Mouse (Mus musculus) B cell, adult 2 months (primary cell): ENCODE results near the gene Tcea3.
A peak's percentile ranks its signal among the peaks of the same experiment; 100 is the strongest.

Experiments
- DNase-seq, 2 experiments: peaks; one replicate each; pipeline ENCODE4 v3.0.0; 2022

Gene Tcea3

GRCm38 (mm10) chr4:136239622-136240021, 7.9 kb upstream of the Tcea3 start:
- peak; percentile 89 to 91 for DNase-seq

- DNase-seq, result no peak
Observed at GRCm38 (mm10) chr4:136240123-136240522, 7.4 kb upstream of the Tcea3 start.

DNA sequence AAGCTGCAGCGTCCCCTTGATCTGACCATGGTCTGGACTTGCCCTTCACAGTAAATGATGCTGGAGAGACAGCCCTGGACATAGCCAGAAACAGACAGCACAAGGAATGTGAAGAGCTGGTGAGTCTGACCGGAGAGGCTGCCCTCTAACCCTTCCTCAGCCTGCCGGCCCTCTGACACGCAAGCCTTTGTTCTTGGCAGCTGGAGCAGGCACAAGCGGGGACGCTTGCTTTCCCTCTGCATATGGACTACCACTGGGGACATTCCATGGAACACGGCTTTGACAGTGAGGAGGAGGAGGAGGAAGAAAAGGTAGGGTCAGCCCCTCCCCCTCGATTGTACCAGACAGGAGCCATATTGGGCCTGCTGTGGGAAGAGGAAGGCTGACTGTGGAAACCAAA, 6.6 kb upstream of the Tcea3 start:
- no peak for DNase-seq

DNA sequence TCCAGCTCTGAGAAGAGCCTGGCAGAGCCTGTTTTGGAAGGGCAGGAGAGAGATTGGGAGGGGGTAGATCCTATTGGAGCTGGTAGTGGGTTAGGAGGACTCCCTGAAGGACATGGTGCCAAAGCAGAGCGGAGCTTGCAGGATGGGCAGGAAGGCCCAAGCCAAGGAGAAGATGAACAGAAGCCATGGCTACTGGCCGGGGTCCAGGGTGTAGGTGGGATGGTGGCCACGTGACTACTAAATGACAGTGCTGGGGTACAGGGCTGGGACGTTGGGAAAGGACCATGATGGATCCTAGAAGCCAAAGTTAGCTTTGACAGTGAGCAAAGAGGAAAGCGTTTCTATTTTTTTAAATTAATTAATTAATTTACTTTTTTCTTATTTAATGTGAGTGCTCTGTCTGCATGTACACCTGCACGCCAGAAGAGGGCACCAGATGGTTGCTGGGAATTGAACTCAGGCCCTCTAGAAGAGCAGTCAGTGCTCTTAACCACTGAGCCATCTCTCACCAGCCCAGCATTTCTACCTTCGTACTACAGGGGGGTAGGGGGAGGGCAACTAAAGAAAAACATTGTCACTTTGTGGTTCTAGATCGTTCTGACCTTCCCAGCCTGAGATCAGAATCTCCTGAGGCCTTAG, 5.3 kb upstream of the Tcea3 start:
- peak; percentile 49 to 50 for DNase-seq

GRCm38 (mm10) chr4:136242728-136243127, 4.8 kb upstream of the Tcea3 start:
- no peak for DNase-seq

- DNase-seq, result no peak
Observed at GRCm38 (mm10) chr4:136244208-136244607, 3.3 kb upstream of the Tcea3 start.

DNA sequence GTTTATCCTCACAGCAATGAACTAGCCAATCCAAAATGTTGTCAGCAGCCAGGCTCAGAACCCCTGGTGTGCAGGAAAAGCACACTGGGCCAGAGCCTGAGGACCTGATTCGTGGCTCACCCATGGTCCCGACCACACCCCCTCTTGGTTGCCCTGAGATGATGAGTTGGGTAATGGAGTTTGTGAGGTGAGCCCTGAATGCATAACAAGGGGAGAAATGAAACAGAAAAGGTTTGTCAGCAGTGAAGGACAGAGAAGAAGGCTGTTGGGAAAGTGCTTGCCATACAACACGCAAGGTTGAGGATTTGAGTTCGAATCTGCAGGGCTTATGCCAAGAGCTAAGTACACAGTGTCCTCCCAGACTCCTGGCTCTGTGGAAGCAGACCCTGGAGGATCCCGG, 1.8 kb upstream of the Tcea3 start:
- DNase-seq, result no peak

- DNase-seq, result no peak
Observed at GRCm38 (mm10) chr4:136246568-136246969, 960 bp upstream of the Tcea3 start.

GRCm38 (mm10) chr4:136247386-136247728, 172 bp upstream of the Tcea3 start:
- DNase-seq, result no peak

DNA sequence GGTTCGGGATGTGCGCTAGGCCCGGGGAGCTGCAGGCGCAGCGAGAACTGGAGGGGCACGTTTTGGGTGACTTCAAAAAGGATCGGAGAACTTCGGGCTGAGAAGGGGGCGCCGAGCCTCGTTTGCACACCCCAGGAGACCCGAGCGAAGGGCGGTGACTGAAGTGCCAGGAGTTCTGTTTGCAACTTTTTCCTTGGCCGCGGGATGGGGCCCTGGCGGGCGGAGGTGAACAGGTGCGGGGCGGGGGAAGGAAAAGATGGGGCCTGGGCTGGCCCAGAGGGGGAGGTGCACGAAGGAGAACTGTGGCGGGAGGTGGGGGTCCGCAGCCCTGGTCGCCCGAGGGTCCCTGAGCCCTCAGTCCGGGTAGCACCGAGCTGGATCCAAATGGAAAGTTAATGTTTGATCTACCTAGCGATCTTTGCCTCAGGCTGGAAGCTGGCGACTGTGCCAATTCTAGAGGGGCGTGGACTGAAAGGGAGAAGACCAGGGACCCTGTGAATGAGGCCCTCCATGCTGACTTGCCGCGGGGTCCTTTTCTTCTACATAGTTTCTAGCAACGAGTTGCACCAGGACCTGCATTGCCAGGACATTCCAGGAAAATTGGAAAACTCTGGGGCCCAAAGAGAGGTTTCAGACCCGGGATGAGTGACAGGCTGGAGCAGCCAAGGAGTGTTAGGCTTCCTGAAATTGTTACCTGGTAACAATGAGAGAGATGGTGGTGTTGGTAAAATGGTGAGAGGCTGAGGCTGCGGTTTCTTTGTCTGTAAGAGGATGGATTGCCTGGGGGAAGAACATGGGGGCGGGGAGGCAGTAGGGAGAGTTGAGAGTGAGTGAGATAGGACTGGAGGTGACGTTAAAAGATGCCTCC, 1.2 kb downstream of the Tcea3 start:
- DNase-seq, result no peak

DNA sequence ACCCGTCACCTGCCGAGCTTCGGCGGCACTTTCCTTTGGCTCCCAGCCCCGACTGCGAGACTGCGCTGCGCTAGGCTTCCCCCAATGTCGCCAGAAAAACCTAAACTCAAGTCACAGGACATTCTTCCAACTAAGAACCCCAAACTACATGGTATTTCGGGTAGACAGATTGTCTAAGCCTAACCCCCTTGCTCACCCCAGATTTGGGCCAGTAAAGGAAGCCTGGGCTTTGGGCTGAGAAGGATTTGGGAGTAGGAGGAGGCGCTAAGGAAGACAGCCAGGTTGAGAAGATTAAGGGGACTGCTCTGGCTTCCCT, 1.8 kb downstream of the Tcea3 start:
- no peak for DNase-seq

DNA sequence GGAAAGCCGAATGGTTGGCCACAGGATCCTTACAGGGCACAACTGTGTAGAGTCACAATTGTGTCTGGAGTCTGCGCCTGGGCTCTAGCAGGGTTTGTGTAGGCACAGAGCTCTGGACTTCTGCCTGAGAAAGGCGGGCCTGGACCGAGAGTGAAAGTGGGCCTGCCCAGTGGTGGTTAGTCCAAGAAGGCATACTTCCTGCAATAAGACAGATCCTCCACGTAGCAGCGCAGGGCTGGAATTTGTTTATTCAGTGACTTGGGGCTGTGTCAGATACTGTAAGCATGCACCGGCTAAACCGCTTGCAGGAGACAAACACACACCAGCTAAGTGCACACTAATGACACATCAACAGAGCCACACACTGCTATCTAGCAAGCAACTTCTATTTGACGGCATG, 2.3 kb downstream of the Tcea3 start:
- DNase-seq, result no peak

DNA sequence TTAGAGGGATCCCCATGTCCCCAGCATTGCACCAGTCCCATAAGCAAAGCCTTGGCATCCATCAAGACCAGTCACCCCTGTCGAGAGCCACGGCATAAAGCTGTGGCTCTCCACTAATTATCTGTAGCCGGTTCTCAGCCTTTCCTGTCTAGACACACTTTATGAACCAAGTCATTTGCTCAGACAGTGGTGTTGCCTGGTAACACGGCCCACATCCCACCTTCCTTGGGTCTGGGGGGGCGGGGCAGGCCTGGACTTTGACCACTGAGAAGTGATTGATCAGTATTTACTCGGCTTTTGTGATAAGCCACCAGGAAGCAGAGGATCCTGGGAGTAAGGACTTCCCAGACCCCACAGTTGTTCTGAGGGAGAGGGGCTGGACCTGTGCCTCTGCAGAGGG, 8.4 kb downstream of the Tcea3 start:
- no peak for DNase-seq

GRCm38 (mm10) chr4:136256696-136257095, 9.2 kb downstream of the Tcea3 start:
- DNase-seq, result no peak

- no peak for DNase-seq
Observed at GRCm38 (mm10) chr4:136259916-136260315, 12.4 kb downstream of the Tcea3 start.

GRCm38 (mm10) chr4:136260491-136261180, 13.1 kb downstream of the Tcea3 start:
- DNase-seq, result peak; percentile 90

DNA sequence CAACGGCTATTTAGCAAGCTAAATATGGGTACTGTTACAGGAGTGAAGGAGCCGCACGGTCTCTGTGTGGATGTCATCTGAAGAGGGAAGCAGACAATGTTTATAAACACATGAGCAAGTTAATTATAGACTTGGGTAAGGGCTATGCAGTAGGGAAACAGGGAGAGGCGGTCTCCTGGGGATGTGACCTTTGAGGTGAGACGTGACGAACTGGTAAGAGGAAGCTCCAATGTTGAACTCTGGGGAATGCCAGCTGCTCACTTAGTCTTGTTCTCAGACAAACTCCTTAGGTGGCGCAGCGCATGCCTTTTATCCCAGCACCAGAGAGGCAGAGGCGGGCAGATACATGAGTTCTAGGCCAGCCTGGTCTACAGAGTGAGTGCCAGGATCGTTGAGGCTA, 14.4 kb downstream of the Tcea3 start:
- peak in 1 of 2 experiments; percentile 43 for DNase-seq

- no peak for DNase-seq
Observed at GRCm38 (mm10) chr4:136263555-136263954, 16.0 kb downstream of the Tcea3 start.

GRCm38 (mm10) chr4:136266716-136267343, 19.3 kb downstream of the Tcea3 start:
- DNase-seq, result peak; percentile 78

- DNase-seq, result no peak
Observed at GRCm38 (mm10) chr4:136268912-136269311, 21.4 kb downstream of the Tcea3 start.

DNA sequence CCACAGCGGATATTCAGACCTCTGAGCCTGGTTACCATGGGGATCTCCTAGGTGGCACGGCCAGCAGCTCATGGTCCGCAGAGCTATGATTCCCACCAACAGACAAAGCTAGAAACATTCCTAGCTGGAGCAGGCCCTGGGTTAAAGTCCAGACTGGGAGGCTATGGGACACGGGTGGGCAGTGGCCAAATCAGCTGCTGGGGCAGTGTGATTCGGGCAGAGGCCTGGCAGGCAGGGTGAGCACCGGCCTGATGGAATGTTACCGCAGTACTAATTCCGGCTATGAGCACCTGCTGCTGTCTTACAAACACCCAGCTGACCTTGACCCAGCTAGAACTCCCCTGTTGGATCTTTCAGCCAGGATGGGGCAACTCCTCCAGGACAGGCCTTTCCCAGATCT, 23.1 kb downstream of the Tcea3 start:
- DNase-seq, result no peak

GRCm38 (mm10) chr4:136281097-136281496, 33.6 kb downstream of the Tcea3 start:
- DNase-seq, result no peak

DNA sequence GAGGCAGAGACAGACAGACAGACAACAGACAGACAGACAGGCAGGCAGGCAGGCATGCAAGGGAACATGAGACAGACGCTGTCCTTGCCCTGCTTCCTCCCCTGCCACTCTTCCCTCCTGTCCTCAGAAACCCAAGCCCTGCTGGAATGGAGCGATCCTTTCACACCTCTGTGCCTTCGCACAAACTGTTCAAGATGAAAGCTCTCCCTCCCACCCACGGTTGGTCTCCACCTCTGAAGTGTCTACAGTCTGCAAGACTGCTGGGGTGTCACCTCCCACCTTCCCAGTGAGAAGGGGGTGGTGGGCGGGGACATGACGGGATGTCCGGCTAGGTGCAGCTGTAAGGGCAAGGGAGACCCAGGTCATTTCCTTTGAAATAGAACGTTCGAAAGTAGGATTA, 34.1 kb downstream of the Tcea3 start:
- DNase-seq, result no peak
